Mouse (Mus musculus) myocyte (in vitro differentiated cells): ENCODE measurements around the gene Atl1.

ENCODE experiments used
- CEBPB ChIP-seq: IDR thresholded peaks from 2 replicates; pipeline ENCODE4 v1.6.1; 2011; ENCODE audit warnings: mild to moderate bottlenecking, moderate library complexity; ENCODE audit not compliant: poor library complexity, insufficient read depth, severe bottlenecking
- E2F4 ChIP-seq: IDR thresholded peaks from one replicate; pipeline ENCODE4 v1.6.1; 2011; ENCODE audit warnings: mild to moderate bottlenecking, control low read depth, moderate library complexity; ENCODE audit not compliant: insufficient read depth
- MAX ChIP-seq: IDR thresholded peaks from one replicate; pipeline ENCODE4 v1.6.1; 2011; ENCODE audit warnings: low read depth, mild to moderate bottlenecking, control low read depth
- MYOD1 ChIP-seq, 3 experiments: IDR thresholded peaks; one replicate each; pipeline ENCODE4 v1.6.1; 2011; ENCODE audit warnings: control low read depth in 2 of 3, low read depth in 2 of 3, mild to moderate bottlenecking in 2 of 3, moderate library complexity in 1 of 3; ENCODE audit not compliant: insufficient read length in 2 of 3, control insufficient read depth in 1 of 3
- MYOG ChIP-seq, 3 experiments: IDR thresholded peaks; one replicate each; pipeline ENCODE4 v1.6.1; 2011; ENCODE audit warnings: control low read depth in 2 of 3, low read depth in 2 of 3, mild to moderate bottlenecking in 2 of 3; ENCODE audit not compliant: insufficient read length in 2 of 3, control insufficient read depth in 1 of 3, insufficient read depth in 1 of 3
- POLR2A ChIP-seq: IDR thresholded peaks from one replicate; pipeline ENCODE4 v1.6.1; 2011; ENCODE audit warnings: low read depth, mild to moderate bottlenecking, control low read depth, moderate library complexity; ENCODE audit not compliant: insufficient read length
- POLR2AphosphoS2 ChIP-seq: IDR thresholded peaks from one replicate; pipeline ENCODE4 v1.6.1; 2011; ENCODE audit warnings: low read depth, control low read depth; ENCODE audit not compliant: insufficient read length
- REST ChIP-seq: IDR thresholded peaks from one replicate; pipeline ENCODE4 v1.6.1; 2011; ENCODE audit warnings: mild to moderate bottlenecking, control low read depth, moderate library complexity; ENCODE audit not compliant: insufficient read depth, insufficient read length
- SRF ChIP-seq: IDR thresholded peaks from one replicate; pipeline ENCODE4 v1.6.1; 2011; ENCODE audit warnings: low read depth; ENCODE audit not compliant: control insufficient read depth, insufficient read length
- TCF12 ChIP-seq: IDR thresholded peaks from one replicate; pipeline ENCODE4 v1.6.1; 2011; ENCODE audit warnings: mild to moderate bottlenecking, control low read depth; ENCODE audit not compliant: poor library complexity, insufficient read depth, severe bottlenecking
- TCF3 ChIP-seq: IDR thresholded peaks from one replicate; pipeline ENCODE4 v1.6.1; 2011; ENCODE audit warnings: low read depth, control low read depth; ENCODE audit not compliant: insufficient read length
- USF1 ChIP-seq: IDR thresholded peaks from one replicate; pipeline ENCODE4 v1.6.1; 2011; ENCODE audit warnings: low read depth, mild to moderate bottlenecking, control low read depth, moderate library complexity

- no peak for TF ChIP-seq POLR2A
- no peak for TF ChIP-seq CEBPB
- TF ChIP-seq TCF3: no peak
- TF ChIP-seq MYOD1 (IDR thresholded peaks at IDR 0.05; ENCODE audit: control insufficient read depth in 1 of 3, insufficient read length in 2 of 3, low read depth in 2 of 3): no peak
- no peak for TF ChIP-seq MAX
- TF ChIP-seq POLR2AphosphoS2: no peak
- TF ChIP-seq MYOG (IDR thresholded peaks at IDR 0.05; ENCODE audit: control insufficient read depth in 1 of 3, insufficient read depth in 1 of 3, insufficient read length in 2 of 3, low read depth in 2 of 3): no peak
- TF ChIP-seq E2F4: no peak
- TF ChIP-seq TCF12: no peak
- no peak for TF ChIP-seq USF1
- TF ChIP-seq REST: no peak
- no peak for TF ChIP-seq SRF
These were observed 8.4 kb upstream of the Atl1 start for GRCm38 (mm10) chr12:69884053-69884452.
